Mouse (Mus musculus) G1E (cell line): Measurements from ENCODE around the gene Apba1.

Experiments used
- CTCF ChIP-seq: IDR thresholded peaks from 2 replicates; pipeline ENCODE4 v1.5.1; 2012; ENCODE audit warnings: low read depth, low read length, inconsistent platforms, mixed read lengths
- GATA2 ChIP-seq: IDR thresholded peaks from 2 replicates; pipeline ENCODE4 v1.6.1; 2012; ENCODE audit warnings: low read depth, low read length, inconsistent platforms, borderline replicate concordance
- POLR2AphosphoS5 ChIP-seq: IDR thresholded peaks from 2 replicates; pipeline ENCODE4 v1.6.1; 2012; ENCODE audit warnings: low read depth, low read length, inconsistent platforms; ENCODE audit not compliant: insufficient replicate concordance

GRCm38 (mm10) chr19:23947871-23948270 lies 189.2 kb downstream of the Apba1 start:
- TF ChIP-seq CTCF = no peak
- TF ChIP-seq GATA2 = no peak
- TF ChIP-seq POLR2AphosphoS5 = no peak
